In the genomic region with DNA sequence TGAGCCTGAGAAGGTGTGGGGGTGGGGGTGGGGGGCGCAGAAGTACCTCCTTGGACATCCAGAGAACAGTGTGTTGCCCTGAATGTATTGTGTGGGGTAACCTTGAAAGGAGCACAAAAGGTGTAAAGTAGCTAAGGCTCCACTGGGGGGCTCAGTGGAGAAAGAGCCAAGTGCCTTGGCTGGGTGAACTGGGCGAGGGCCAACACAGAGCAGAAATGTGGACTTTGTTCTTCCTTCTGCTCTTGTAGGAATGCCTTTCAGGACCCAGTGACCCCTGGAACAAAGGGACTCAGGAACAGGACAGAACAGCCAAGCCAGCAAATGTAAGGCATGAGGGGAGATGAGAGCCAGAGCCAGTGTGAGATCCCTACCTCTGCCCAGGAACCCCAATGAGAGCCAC, we compare ENCODE assay signal across 8 mouse cellular contexts. TPM values are rescaled to one million over a fixed set of nuclear protein-coding genes. Genes with fewer than 3 reads are reported as not detected.
DNase-seq lines count a peak whose midpoint lies in the region; ATAC-seq and TF ChIP-seq lines count a peak whose summit lies in the region.

No protein-coding gene starts in this region.

- peak; percentile 24; the same call in 1 of the 2 replicates for TF ChIP-seq CTCF in liver, embryonic 14.5 days (IDR thresholded peaks at IDR 0.05; ENCODE audit: low read depth)

- 31% methylated on average over 2 of the region's 2 CpGs for WGBS in embryonic facial prominence, embryonic 11.5 days
- 40% methylated on average over 2 of the region's 2 CpGs for WGBS in embryonic facial prominence, embryonic 10.5 days
- WGBS in liver, embryonic 14.5 days (ENCODE audit: insufficient replicate concordance): 39% methylated on average over 2 of the region's 2 CpGs

- TF ChIP-seq EP300 in liver, embryonic 14.5 days (IDR thresholded peaks at IDR 0.05; ENCODE audit: low read depth): no peak

- H3K4me2 ChIP-seq in embryonic facial prominence, embryonic 11.5 days (ENCODE audit: low read depth, low read length): no peak overlapping the region
- no peak overlapping the region for H3K4me2 ChIP-seq in liver, embryonic 14.5 days (ENCODE audit: low read depth)

- no peak overlapping the region for H3K27ac ChIP-seq in embryonic facial prominence, embryonic 11.5 days (replicated peaks; ENCODE audit: low read depth, low read length)
- no peak overlapping the region for H3K27ac ChIP-seq in embryonic facial prominence, embryonic 10.5 days (replicated peaks)
- H3K27ac ChIP-seq in liver, embryonic 14.5 days: no peak overlapping the region

- H3K36me3 ChIP-seq in embryonic facial prominence, embryonic 11.5 days (replicated peaks; ENCODE audit: control insufficient read depth, insufficient read depth, low read depth, low read length): no peaks in the 10 kb centered on the region
- no peaks in the 10 kb centered on the region for H3K36me3 ChIP-seq in embryonic facial prominence, embryonic 10.5 days (replicated peaks)
- H3K36me3 ChIP-seq in liver, embryonic 14.5 days (replicated peaks; ENCODE audit: control insufficient read depth, insufficient read depth, low read depth): no peaks in the 10 kb centered on the region

- no peaks in the 10 kb centered on the region for H3K27me3 ChIP-seq in embryonic facial prominence, embryonic 11.5 days (ENCODE audit: control insufficient read depth, insufficient read depth, low read length)
- H3K27me3 ChIP-seq in embryonic facial prominence, embryonic 10.5 days (replicated peaks; ENCODE audit: low read depth, poor library complexity, severe bottlenecking): no peaks in the 10 kb centered on the region
- no peaks in the 10 kb centered on the region for H3K27me3 ChIP-seq in liver, embryonic 14.5 days (ENCODE audit: control insufficient read depth, insufficient read depth, low read length)

- no peaks in the 10 kb centered on the region for H3K9me3 ChIP-seq in embryonic facial prominence, embryonic 11.5 days (replicated peaks; ENCODE audit: control insufficient read depth, low read length)
- H3K9me3 ChIP-seq in embryonic facial prominence, embryonic 10.5 days: no peaks in the 10 kb centered on the region
- H3K9me3 ChIP-seq in liver, embryonic 14.5 days (ENCODE audit: control insufficient read depth, low read length): no peaks in the 10 kb centered on the region

- ATAC-seq in embryonic facial prominence, embryonic 11.5 days (replicated peaks; ENCODE audit: insufficient number of reproducible peaks, low FRiP score, low TSS enrichment, low read depth): no peak
- ATAC-seq in hematopoietic stem cell, adult 5-6 weeks (replicated peaks in 1 of 2; ENCODE audit: insufficient read depth in 1 of 2, low FRiP score in 2 of 2, low TSS enrichment in 1 of 2, low read depth in 1 of 2, poor library complexity in 2 of 2, severe bottlenecking in 2 of 2): peak; percentile 43 to 80; a peak in 2 of 4 replicates
- no peak for ATAC-seq in liver, embryonic 14.5 days (ENCODE audit: insufficient read depth)

- DNase-seq in embryonic facial prominence, embryonic 11.5 days (ENCODE audit: low spot score): peak; percentile 33
- no peak for DNase-seq in embryonic facial prominence, embryonic 10.5 days (ENCODE audit: low spot score)
- peak; percentile 47 for DNase-seq in 416B (ENCODE audit: low read depth)
- no peak for DNase-seq in liver, embryonic 14.5 days (ENCODE audit: low read depth in 3 of 3, low spot score in 3 of 3)
- DNase-seq in thymus, postnatal 0 days (ENCODE audit: low spot score): no peak
- DNase-seq in cerebellum, postnatal 36 days: no peak
- DNase-seq in left cerebral cortex, adult 11 months (ENCODE audit: low spot score): no peak

- H3K9ac ChIP-seq in embryonic facial prominence, embryonic 11.5 days (replicated peaks; ENCODE audit: low read length): no peak overlapping the region
- H3K9ac ChIP-seq in liver, embryonic 14.5 days (replicated peaks): no peak overlapping the region

- no peaks in the 10 kb centered on the region for H3K4me1 ChIP-seq in embryonic facial prominence, embryonic 11.5 days (ENCODE audit: control insufficient read depth, insufficient read depth, low read length)
- peaks cover 16% of the 10 kb centered on the region for H3K4me1 ChIP-seq in embryonic facial prominence, embryonic 10.5 days
- no peaks in the 10 kb centered on the region; a peak in 1 of 4 replicates for H3K4me1 ChIP-seq in liver, embryonic 14.5 days (replicated peaks; ENCODE audit: control insufficient read depth in 2 of 2, insufficient read depth in 2 of 2, low read length in 1 of 2)

- H3K4me3 ChIP-seq in embryonic facial prominence, embryonic 11.5 days (ENCODE audit: low read depth, low read length): no peak overlapping the region
- no peak overlapping the region for H3K4me3 ChIP-seq in embryonic facial prominence, embryonic 10.5 days
- no peak overlapping the region for H3K4me3 ChIP-seq in liver, embryonic 14.5 days (ENCODE audit: insufficient read depth in 1 of 2, low read depth in 2 of 2, low read length in 2 of 2)

RNA-seq across cellular contexts. Expression of a gene that starts 15.4 kb away (rescaled TPM):
- 0.36 and 0.72 TPM in 2 replicates for polyA plus RNA-seq in embryonic facial prominence, embryonic 11.5 days (2014; fragmentation: Nextera tagmentation; extraction: Ambion mirVana)
- 0.63 and 0.80 TPM in 2 replicates for polyA plus RNA-seq in embryonic facial prominence, embryonic 10.5 days (2016; fragmentation: Nextera tagmentation; extraction: Ambion mirVana)
- 0.45 and 0.81 TPM in 2 replicates for total RNA-seq in hematopoietic stem cell, adult 5-6 weeks (2017)
- polyA plus RNA-seq in liver, embryonic 14.5 days (2012; rRNA removed): 0.73 and 0.97 TPM in 2 replicates
- polyA plus RNA-seq in liver, embryonic 14.5 days (2014; fragmentation: Nextera tagmentation; extraction: Ambion mirVana): 0.74 and 1.1 TPM in 2 replicates
- 1.5 and 1.6 TPM in 2 replicates for polyA plus RNA-seq in thymus, postnatal 0 days (2015; fragmentation: Nextera tagmentation; extraction: Ambion mirVana)

RNA-seq across cellular contexts. Expression of a gene that starts 31.7 kb away (rescaled TPM):
- 31.7 and 34.8 TPM in 2 replicates for polyA plus RNA-seq in embryonic facial prominence, embryonic 11.5 days (2014; fragmentation: Nextera tagmentation; extraction: Ambion mirVana)
- polyA plus RNA-seq in embryonic facial prominence, embryonic 10.5 days (2016; fragmentation: Nextera tagmentation; extraction: Ambion mirVana): 48.4 and 55.0 TPM in 2 replicates
- total RNA-seq in hematopoietic stem cell, adult 5-6 weeks (2017): 10.1 and 22.8 TPM in 2 replicates
- 5.1 and 5.6 TPM in 2 replicates for polyA plus RNA-seq in liver, embryonic 14.5 days (2012; rRNA removed)
- polyA plus RNA-seq in liver, embryonic 14.5 days (2014; fragmentation: Nextera tagmentation; extraction: Ambion mirVana): 6.8 and 8.1 TPM in 2 replicates
- 30.3 and 31.0 TPM in 2 replicates for polyA plus RNA-seq in thymus, postnatal 0 days (2015; fragmentation: Nextera tagmentation; extraction: Ambion mirVana)

Comparison
In these comparisons a context has a peak if more than half of its experiments do, and no peak if none do; other contexts are left out.
1. DNase-seq: peak in embryonic facial prominence, embryonic 11.5 days (single experiment) and 416B (single experiment); none in embryonic facial prominence, embryonic 10.5 days (single experiment), liver, embryonic 14.5 days (0 of 3), thymus, postnatal 0 days (single experiment), cerebellum, postnatal 36 days (0 of 2) and left cerebral cortex, adult 11 months (single experiment).
2. ATAC-seq: peak in hematopoietic stem cell, adult 5-6 weeks (2 of 2); none in embryonic facial prominence, embryonic 11.5 days (single experiment) and liver, embryonic 14.5 days (single experiment).